Mouse (Mus musculus) mature B cell (primary cell): ENCODE results near the gene Isg20.

Experiments used
- in situ Hi-C: fragments of 300-500 bp; cut with MboI; formaldehyde crosslinking; loops from 2 replicates; pipeline ENCODE4 v1.14.3; 2019

The Isg20 gene

DNA sequence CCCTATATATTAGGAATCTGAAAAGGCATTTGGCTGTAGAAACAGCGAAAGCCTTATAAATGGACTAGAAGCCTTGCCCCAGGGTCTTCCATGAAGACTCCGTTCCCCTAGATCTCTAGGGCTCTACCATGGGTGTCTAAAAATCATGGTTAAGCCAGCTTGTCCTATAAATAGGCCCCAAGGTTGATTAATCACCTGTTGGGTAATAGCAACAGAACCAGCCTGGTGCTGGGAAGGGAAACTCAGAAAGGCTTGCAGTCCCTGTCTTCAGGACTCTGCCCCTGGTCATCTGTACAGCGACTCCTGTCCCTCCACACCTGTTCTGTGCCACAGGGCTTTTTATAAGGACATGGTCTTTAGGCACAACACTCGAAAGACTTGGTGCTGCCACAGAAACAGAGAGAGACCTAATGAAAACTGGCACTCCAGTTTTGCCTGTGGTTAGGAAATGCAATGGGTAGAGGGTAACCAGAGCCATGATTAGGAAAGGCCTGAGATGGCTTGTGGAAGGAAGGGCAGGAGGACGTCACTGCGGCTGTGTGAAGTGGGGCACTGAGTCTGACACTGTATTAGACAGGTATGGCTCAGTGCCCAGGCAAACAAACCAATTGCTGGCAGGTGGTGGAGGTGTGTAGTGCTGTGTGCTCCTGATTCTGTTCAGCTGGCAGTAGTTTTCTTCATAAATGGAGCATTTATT, 9.9 kb upstream of the Isg20 start:
- in situ Hi-C loops, result no loop called here

DNA sequence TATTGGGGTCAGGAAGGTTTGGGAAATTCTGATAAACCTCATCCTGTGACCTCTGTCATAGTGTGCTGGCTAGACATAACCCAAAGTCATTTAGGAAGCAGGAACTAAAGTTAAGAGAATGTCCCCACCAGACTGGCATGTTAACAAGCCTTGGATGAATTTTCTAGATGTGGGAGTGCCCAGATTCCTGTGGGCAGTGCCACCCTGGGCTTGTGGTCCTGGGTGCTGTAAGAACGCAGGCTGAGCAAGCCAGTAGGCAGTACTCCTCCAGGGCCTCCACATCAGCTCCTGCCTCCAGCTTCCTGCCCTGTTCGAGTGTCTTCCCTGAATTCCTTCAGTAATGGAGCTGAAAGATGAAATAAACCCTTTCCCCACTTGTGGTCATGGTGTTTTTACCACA, 9.0 kb upstream of the Isg20 start:
- in situ Hi-C loops, result no loop called here

DNA sequence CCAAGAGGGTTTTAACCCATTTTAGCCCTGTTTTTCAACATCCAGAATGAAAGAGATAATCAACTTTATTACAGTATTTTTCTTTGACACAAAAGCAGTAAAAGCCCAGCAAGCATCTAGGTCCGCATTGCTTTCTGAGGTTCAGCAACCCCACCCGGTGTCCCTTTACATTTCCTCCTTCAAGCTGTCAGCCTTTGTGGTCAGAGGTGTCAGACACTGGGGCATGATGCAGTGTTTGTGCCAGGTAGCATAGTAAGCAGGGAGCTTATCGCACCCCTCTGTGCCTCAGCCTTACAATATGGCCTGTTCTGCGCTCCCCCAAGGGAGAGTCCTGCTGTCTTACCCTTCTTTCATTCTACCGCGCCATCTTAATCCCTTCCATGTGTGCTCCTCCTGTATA, 4.2 kb upstream of the Isg20 start:
- in situ Hi-C loops, result no loop called here

DNA sequence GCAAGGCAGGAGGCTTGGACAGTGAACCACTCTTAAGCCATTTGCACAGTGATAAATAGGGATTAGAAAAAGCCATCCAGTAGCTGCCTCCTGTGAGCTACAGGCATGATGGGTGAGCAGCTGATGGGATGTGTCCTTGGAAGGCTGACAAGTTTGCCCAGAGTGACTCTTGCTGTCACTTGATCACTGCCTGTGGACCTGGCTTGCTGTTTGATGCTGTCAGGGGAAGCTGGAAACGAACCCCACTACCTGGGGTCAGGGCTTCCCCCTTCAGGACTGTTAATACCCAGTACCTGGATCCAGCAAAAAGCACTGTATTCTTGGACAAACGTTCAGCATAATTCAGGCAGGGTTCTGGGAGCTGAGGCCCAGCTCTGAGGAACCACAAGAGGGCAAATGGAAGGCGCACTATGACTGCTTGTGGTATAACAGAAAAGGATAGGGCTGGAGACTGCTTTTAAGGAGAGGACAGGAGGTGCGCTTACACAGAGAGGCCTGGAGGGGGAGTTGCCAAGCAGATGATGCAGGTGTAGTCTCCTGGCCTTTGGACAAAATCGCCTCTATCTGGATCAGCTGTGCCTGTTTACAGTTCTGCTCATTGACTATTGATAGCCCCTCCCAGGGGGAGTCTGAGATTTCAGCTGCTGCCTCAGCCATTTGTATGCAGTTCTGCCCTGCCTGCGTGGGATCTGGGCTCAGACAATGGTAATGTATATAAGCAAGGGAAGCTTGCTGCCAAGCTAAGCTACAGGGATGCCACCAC, 2.7 kb upstream of the Isg20 start:
- in situ Hi-C loops, result no loop called here

DNA sequence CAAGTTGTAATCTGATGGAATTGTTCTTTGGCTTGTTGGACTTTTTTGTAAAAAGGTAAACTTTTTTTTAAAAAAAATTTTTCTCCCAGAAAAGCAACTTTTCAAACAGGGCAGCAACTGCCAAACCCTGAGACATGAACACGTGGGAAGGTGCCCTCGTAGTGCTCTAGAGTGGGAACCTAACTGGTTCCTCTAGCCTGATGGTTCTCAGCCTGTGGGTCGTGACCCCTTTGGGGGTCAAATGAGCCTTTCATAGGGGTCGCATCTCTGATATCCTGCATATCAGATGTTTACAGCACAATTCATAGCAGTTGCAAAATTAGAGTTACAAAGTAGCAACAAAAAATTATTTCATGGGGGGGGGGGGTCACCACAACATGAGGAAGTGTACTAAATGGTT, 2.0 kb upstream of the Isg20 start:
- in situ Hi-C loops, result no loop called here

DNA sequence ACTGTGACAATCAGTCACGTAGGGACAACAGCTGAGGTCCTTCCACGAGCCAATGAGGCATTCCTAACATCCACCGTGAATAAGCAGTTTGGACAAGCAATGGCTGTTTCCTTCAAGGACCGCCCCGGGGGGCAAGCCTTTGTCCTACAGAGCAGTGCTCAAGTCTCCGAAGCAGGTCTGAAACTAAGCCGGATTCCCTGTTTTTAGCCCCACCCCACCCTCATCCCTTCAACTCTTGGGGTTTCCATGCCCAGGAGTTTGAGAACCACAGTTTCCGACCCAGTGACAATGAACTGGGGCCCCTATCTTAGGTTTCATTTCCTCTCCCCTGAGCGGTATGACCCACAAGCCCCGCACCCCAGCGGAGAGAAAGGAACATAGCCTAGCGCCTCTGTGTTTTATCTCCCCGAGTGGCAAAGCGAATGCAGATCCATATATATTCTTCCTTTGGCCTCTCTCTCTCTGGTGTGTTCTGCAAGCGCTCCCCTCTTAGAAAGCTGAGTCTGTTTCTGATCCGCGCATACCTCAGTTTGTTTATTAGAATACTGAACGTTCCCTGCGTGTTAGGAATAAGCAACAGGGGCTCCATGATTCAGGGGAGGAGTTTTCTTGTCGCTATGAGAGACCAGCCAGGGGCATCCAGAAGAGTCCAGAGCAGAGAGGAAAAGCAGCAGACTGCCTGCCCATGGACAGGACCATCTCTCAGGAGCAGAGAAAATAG, 811 bp upstream of the Isg20 start:
- in situ Hi-C loops, result no loop called here

DNA sequence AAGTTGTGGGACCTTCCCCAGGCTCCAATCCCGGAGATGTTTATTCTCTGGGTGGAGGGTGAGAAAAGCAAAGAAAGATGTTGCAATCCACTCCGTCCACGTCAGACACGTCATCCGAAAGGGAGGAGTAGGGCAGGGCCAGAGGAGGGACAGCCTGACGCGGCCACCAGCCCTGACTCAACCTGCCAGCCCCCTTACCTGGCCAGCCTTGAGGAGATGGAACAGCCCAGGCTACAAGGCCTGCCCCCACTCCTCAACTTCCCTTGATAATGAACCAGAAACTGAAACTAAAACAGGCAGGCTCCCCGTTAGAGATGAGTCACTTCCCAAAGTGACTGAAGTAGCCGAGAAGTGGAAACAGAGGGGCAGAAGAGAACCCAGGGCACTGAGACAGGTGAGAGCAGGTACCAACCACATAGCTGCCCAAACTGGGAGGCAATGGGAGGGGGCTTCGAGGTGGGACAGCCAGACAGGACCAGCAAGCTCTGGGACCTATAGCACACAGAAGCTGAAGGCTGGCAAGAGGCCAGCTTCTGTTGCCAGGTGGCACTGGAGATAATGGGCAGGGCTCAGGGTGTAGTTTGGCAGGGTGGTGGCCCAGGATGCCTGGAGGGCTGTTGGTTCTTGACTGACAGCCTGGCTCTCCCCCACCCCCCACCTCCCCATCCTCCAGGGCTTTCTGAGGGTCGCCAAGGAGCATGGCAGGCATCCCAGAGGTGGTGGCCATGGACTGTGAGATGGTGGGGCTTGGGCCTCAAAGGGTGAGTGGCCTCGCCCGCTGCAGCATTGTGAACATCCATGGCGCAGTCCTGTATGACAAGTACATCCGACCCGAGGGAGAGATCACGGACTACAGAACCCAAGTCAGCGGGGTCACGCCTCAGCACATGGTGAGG, 673 bp downstream of the Isg20 start:
- in situ Hi-C loops, result no loop called here

DNA sequence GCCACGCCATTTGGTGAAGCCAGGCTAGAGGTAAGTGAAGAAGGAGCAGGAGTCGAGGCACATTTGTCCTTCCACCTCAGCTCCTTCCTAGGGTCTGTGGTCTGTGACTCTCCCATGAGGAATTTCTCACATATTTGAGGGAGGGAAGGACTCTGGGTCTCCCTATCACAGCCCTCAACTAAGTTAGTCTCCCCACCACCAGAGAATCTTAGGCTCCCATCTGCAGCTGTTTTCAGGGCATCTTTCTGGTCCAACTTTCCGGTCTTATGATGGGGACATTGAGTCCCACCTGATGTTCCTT, 1.3 kb downstream of the Isg20 start:
- in situ Hi-C loops, result no loop called here

DNA sequence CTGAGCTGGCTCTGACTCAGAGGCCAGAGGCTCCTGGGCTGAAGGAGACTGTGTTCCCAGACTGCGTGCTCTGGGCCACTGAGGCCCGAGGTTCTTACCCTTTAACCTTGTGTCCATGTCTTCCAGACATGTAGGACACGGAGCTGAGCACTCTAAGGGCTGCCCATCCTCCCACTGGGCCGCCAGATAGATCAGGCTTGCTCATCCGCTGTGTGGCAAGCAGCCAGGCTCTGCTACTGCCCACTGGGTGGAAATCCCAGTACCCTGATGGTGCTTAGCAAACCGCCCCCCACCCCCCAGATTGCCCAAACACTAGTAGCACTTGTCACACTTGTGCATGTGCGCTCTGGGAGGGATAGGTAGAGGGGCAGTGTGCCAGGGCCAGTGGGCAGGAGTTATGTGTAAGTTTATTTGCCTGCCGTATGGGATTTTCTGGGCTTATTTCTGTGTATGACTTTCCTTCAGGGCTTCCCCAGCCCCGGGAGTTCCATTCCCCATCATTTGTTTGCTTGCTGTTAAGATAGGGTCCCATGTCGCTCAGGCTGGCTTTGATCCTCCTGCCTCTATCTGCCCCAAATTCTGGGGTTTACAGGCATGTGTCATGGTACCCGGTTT, 1.8 kb downstream of the Isg20 start:
- in situ Hi-C loops, result no loop called here

DNA sequence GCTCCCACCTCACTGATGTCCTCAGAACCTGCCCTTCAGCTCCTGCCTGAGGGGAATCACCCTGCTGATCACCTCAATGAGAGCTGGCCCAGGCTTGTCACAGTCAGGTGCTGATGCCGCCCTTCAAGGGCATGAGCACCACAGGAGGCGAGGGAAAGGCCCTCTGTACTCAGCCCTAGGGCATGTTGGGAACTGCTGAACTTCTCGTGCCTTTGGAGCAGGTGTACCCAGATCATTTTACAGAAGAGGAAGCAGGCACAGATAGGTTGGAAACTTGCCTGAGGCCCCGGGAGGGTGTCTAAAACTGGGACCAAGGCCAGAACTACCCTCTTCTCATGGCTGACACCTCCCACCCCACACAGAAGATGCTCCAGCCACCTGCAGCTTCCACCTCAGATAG, 5.5 kb downstream of the Isg20 start:
- in situ Hi-C loops, result no loop called here

DNA sequence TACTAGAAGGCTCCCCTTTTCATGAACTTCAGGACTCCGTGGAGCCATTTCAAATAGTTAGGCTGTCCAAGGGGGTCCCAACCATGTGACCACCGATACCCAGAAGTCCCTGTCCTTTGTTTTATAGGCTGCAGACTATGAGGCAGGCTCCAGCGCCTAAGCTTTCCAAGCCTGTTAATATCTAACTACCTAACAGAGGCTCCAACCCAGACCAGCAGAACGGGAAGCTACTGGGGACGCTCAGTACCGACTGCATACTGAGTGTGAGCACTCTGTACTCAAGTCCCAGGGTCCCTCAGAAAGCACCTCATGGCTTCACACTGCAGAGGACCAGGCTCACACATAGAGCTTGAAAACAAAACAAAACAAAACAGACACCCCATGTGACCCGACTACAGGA, 9.3 kb downstream of the Isg20 start:
- in situ Hi-C loops, result no loop called here

DNA sequence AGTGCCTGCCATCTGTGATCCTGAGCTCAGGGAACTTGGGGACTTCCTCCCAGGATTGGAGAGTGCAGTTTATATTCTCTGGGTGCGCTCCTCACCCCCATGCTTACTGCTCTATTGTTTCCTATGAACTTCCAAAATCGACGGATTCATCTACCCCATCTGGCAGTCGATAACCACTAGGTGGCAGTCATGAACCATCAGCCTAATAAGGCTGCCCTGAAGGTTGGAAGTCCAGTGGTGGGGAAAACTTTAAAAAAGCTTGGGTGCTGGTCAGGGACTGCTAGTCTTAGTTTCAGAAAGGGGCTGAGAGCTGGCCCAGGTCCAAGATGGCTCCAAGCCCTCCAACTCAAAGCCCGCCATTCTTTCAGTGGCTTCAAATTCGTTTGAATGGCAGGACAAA, 11.1 kb downstream of the Isg20 start:
- in situ Hi-C loops, result no loop called here

DNA sequence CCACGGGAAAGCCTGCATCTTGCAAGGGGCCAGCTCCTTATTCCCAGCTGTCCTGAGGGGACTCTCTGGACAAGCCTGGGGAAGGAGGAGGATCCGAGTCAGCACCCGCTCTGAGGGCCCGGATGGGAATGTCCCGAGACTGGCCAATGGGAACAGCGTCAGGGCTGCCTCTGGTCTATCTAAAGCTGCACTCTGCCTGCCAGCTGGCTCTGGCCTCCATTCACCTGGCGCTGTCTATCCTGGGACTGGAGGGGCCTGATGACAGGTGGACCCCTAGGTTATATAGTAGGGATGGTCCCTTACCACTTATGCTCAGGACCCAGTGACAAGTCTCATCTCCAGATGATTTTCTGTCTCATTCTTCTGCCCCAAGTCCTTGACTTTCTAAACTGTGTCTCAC, 11.6 kb downstream of the Isg20 start:
- in situ Hi-C loops, result no loop called here

DNA sequence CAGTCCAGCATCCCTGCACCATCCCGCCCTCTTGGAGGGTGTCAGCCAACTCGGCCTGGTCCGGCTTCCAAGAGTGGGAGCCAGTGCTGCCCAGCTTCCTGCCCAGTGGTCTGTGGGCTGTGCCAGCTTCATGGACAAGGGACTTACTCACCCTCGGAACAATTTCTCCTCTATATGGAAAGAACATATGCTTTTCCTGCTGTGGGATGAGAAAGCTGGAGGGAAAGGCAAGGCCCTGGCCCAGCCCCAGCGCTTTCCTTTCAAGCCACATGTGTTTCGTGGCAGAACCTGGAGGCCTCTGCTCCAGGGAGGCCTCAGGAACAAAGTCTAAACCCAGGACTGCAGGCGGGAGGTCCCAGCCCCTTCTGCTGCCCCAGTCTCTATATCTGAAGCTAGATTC, 12.5 kb downstream of the Isg20 start:
- in situ Hi-C loops, result no loop called here

DNA sequence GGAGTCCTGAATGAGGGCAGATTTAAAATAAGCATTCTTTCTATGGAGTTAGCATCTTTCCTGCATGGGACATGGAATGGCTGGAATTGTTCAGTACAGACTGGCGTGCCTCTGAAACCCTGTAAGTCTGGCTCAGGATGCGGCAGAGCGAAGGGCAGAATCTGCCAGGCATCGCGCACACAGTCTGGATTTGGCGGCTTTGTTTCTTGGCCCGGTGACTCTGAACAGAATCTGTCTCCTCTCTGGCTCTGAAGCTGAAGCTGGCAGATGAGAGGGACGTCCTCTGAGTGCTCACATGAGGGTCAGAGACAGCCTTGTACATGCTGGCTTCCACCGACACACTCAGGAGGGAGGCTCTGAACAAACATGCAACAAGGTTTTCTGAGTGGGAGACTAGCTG, 12.9 kb downstream of the Isg20 start:
- in situ Hi-C loops, result no loop called here

DNA sequence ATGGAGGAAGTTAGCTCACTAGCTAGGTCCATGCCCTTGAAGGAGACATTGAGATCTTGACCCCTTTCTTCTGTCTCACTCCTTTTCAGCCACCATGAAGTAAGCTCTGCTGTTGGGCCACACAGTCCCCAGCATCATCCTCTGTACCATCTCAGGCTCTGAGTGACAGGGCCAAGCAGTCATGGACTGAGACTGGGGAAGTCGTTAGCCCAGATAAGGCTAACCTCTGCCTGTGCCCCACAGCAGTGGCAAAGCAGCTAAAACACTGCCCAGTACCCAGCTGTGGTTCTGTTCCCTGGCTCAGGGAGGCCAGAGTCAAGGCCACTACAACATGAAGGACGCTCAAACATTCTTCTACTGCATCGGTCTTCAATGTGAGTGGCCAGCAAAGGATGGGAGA, 14.0 kb downstream of the Isg20 start:
- in situ Hi-C loops, result no loop called here

DNA sequence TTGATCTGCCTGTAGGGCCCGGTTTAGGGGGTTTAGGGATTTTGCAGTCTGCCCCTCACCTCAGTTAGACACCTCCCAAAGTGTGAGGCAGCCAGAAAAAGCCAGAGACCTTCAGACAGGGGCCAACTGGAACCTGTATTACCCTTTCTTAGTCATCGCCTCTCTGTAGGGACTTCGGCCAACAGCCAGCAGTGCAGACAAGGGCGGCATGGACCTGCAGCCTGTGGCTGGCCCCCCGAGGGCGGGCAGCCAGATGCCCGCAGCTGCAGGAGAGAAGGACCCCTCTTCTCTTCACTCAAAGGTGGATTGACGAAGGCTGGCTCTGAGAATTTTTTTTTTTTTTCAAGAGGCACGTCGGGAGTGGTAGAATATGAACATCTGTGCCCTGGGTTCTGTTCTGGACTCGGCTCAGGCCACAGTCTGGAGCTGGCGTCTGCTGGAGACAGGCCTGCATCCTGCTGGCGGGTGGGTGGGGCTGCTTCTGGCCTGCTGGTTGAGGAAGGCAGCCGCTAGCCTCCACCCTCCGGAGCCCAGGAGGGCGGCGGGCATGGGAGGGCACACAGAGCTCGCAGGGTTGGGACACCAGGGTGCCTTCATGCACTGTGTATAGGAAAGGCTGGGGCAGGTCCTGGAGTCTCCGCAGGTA, 25.9 kb downstream of the Isg20 start:
- in situ Hi-C loops, result no loop called here

DNA sequence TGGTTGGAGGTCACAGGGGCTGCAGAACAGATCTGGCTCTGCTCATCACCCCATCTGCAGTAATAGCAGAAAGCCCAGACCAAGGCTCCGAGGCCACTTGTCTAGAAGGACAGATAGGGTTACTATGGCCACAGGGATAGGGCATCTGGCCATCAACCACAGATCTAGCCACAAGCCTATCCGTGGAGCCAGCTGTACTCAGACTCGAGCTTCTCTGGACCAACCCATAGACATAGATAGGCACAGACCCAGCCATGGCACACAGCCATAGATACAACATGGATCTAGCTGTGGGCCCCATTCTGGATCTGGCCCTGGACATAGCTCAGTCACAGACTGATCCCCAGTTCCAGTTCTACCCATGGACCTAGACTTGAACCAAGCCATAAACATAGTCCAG, 27.7 kb downstream of the Isg20 start:
- in situ Hi-C loops, result no loop called here

DNA sequence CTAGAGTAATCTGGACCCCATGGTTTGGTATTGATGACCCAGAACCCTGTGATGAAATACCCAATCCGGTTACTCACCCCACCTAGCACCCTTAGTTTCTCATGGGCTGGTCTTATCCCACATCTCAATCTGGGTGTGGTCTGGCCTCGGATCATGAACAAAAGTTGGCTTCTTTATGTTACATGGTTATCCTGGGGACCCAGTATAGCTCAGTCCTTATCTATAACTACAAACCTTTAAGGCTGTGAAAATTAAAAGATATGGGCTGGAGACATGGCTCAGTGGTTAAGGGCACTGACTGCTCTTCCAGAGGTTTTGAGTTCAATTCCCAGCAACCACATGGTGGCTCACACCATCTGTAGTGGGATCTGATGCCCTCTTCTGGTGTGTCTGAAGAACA, 29.3 kb downstream of the Isg20 start:
- in situ Hi-C loops, result no loop called here

DNA sequence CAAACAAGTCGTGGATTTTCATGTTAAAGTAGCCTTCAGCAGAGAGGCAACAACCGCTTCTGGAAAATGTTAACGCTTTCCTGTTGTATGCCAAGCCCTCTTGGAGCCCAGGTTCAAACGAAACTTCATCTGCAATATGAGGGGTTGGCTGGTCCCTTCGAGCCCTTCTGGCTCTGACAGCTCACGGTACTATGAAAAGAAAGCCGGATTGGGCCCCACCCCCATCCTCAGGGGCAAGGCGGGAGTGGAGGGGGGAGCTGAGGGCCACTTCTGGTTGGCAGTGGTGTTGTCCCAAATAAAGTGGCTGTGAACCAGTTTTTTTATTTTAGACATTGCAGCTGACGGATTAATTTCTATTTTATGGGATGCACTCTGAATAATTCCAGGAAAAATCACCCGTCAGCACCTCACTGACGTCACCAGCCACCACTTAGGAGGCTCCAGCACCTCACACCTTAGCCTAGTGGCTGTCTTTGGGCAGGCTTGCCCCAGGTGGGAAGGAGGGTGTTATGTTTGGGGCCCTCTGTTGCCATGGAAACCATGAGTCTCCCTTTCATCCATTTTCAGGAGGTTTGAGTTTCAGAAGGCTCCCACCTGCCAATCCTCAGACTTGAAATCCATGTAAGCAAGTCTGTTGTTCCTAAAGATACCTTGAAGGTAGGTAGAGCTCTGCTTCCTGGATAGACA, 40.8 kb downstream of the Isg20 start:
- in situ Hi-C loops, result no loop called here

DNA sequence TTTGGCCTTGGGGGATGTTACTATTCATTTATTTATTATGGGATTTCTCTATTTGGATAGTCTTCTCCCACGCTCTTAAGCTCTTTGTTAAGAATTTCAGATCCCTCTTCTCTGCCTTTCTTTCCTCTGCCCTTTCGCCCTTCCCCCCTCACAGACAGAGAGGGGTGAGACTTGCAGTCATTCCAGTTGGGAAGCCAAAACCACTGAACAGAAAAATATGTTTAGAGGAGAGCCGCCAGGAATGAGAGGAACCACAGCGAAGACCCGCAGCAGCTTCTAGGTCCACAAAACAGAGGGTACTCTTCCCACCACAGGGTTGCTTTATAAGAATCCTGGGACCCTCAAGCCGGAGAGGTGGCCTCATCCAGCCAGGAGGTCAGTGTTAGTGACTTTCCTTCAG, 41.4 kb downstream of the Isg20 start:
- in situ Hi-C loops, result no loop called here
